Mouse (Mus musculus): Measurements from ENCODE around the gene Ewsr1. TPM values are rescaled to one million over a fixed set of nuclear protein-coding genes. Genes with fewer than 3 reads are reported as not detected.

The Ewsr1 gene
- polyA plus RNA-seq, 1 experiment from 2014 or later, result 435 TPM

DNA sequence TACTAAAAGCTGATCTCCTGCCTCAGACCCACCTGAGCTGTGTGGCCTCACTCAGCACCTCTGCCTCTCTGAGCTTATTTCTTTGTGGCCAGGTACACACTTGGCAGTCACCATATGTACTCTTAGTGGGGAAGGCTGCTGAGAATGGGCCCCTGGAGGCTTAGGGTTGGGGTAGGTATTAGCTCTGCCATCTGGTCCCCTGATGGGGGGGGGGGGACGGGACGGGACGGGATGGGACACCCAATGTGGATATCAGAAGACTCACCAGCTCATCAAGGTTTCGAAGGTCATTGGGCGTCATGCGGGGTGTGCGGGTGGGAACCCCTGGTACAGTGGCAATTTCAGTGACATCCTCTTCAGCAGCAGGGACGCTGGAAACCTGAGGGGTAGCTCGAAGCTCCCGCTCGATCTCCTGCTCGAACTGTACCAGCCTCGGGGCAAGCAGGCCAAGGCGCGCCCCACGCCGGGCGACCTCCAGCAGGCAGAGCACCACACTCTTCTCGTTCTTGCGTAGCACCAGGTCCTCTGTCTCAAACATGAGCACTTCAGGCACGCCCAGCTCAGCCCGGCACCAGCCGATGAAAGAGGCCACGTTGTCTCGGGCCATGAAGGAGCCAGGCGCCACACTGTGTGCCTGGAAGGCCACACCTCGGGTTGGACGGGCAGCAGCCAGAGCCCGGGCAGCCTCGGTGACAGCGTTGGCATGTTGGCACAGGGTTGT lies 35.3 kb downstream of the Ewsr1 start:
- peaks cover 23% of the 10 kb centered on the region for H3K36me3 ChIP-seq
- no peak for ATAC-seq (ENCODE audit: extremely low read depth, insufficient number of reproducible peaks, low FRiP score, low TSS enrichment)
- H3K4me3 ChIP-seq, result peak overlapping the region; percentile 84
- peaks cover 57% of the 10 kb centered on the region for H3K4me1 ChIP-seq
- peak overlapping the region; percentile 89 for H3K4me2 ChIP-seq
- H3K27ac ChIP-seq (replicated peaks), result no peak overlapping the region
- no peaks in the 10 kb centered on the region for H3K9me3 ChIP-seq
- 60% methylated on average over 31 of the region's 31 CpGs for WGBS
- H3K27me3 ChIP-seq (replicated peaks), result peaks cover 57% of the 10 kb centered on the region
- peak overlapping the region; percentile 89 for H3K9ac ChIP-seq

DNA sequence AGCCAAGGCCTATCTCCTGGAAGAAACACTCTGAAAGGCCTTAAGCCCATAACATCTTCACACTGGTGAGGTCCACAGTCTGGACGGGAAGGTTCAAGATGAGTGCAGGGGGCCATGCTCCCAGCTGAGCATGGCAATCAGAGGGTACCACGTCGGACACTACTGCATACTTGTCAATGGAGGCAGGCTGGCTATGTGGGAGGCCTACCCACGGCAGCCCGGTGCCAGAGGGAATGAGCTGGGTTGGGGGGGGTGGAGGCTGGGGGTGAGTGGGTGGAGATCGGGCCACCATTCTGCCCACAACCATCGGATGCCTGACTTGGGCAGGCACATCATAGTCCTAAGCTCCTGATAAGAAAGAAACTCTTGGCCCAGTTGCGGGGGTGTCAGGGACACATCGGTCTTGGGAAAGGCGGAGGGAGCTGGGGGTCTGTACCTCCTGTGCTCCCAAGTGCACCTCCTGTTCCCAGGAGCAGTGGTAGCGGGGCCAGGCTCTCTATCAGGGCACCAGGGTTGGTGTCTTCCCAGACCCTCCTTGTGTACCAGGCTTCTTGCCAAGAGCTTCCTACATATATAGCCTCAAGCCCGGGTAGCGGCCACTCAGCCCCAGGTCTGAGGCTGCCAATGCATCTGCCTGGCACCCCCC lies 36.1 kb downstream of the Ewsr1 start:
- ATAC-seq (ENCODE audit: extremely low read depth, insufficient number of reproducible peaks, low FRiP score, low TSS enrichment), result no peak
- H3K9ac ChIP-seq, result peak overlapping the region; percentile 19; the same call in 1 of the 2 replicates
- peaks cover 62% of the 10 kb centered on the region for H3K4me1 ChIP-seq
- peaks cover 64% of the 10 kb centered on the region for H3K27me3 ChIP-seq (replicated peaks)
- H3K4me2 ChIP-seq, result peak overlapping the region; percentile 89
- no peak overlapping the region for H3K27ac ChIP-seq (replicated peaks)
- 68% methylated on average over 13 of the region's 13 CpGs for WGBS
- H3K9me3 ChIP-seq, result no peaks in the 10 kb centered on the region
- H3K4me3 ChIP-seq, result peak overlapping the region; percentile 84; the same call in 1 of the 2 replicates
- peaks cover 16% of the 10 kb centered on the region for H3K36me3 ChIP-seq

DNA sequence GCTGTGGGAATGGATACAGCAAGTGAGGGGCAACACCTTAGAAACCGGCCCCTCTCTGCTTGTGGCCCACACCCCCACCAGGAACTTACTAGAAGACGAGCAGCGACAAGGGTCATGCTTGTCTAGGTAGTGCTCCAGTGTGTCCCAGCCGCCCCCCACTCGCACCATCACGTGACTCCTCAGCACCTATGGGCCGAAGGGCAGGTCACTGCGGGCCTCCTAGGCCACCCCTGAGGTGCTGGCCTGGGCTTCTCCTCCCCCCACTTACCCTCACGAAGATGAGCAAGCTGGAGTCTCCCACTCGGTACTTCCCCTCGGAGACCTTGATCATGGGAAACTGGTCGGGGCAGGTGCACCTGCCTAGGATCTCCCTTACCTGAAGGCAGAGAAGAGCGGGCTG lies 36.7 kb downstream of the Ewsr1 start:
- Histone ChIP-seq H3K27ac (replicated peaks) (no peak overlapping the region), H3K36me3 (peaks cover 9% of the 10 kb centered on the region), H3K9ac (peak overlapping the region; percentile 75), H3K4me1 (peaks cover 69% of the 10 kb centered on the region), H3K27me3 (replicated peaks) (peaks cover 71% of the 10 kb centered on the region), H3K4me2 (peak overlapping the region; percentile 89), H3K9me3 (no peaks in the 10 kb centered on the region), H3K4me3 (peak overlapping the region; percentile 50)
- no peak for ATAC-seq (ENCODE audit: extremely low read depth, insufficient number of reproducible peaks, low FRiP score, low TSS enrichment)
- 31% methylated on average over 13 of the region's 13 CpGs for WGBS

DNA sequence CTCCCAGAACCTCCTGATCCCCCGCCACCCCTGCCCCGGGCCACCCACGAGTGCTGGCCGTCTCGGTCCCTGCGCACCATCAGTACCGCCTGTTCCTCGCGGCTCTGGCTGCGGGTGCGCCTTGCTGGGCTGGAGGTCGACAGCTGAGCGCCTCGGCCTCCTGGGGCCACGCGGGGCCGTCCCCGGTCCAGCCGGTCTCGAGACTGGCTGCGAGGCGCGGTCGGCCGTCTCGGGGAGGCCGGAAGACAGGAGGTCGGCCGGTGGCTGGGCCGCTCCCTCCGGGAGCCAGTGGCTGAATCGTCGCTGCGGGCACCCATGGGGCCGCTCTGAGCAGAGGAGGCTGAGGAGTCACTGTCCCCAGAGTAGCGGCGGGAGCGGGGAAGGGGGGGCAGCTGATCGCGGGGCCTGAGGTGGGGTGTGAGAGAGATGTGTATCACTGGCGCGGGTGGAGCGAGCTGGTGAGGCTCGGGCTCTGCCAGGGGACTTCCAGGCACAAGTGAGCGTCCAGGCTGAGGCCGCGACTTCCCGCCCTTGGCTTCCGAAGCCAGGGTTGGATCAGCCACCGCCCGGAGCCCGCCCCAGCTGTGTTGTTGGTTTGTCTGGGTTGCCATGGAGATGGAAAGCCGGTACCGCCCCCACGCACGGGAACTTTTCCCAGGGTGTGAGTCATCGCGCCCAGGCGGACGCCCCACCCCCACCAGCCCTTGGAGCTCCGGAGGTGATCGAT lies 37.5 kb downstream of the Ewsr1 start:
- Histone ChIP-seq H3K27me3 (replicated peaks) (peaks cover 78% of the 10 kb centered on the region), H3K4me1 (peaks cover 74% of the 10 kb centered on the region), H3K9me3 (no peaks in the 10 kb centered on the region), H3K4me2 (peak overlapping the region; percentile 89), H3K4me3 (peak overlapping the region; percentile 50), H3K27ac (replicated peaks) (no peak overlapping the region), H3K9ac (peak overlapping the region; percentile 75), H3K36me3 (peaks cover 9% of the 10 kb centered on the region)
- ATAC-seq (ENCODE audit: extremely low read depth, insufficient number of reproducible peaks, low FRiP score, low TSS enrichment), result peak; percentile 65
- WGBS, result 2% methylated on average over 62 of the region's 62 CpGs

DNA sequence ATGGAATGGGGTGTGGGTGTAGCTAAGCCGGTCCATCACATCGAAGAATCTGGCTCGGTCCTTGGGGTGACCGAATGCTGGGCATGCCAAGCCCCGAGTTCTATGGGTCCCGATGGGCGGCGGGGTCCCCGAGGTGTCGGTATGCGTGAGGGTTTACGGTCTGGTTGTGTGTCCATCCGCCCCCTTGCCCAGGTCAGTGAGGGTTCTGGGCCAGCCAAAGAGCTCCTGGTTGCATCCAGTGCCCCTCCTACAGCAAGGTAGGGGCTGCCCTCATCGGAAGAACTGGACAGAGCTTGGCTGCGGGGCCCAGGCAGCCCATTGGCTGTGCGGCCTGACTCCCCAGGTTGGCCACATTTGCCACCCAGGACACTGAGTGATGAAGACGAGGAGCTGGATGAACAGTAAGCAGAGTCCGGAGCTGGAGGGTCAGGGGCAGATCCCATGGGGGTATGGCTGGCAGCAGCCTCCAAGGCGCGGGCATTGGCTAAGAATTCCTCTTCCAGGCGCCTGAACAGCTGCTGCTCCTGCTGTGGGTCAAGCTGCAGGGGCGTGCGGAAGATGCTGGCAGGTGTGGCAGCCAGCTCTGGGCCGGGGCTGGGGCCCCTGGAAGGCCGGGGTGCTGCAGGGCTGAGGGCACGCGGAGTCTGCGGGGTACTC lies 38.2 kb downstream of the Ewsr1 start:
- no peak for ATAC-seq (ENCODE audit: extremely low read depth, insufficient number of reproducible peaks, low FRiP score, low TSS enrichment)
- H3K27me3 ChIP-seq (replicated peaks), result peaks cover 85% of the 10 kb centered on the region
- no peak overlapping the region for H3K27ac ChIP-seq (replicated peaks)
- H3K36me3 ChIP-seq, result peaks cover 9% of the 10 kb centered on the region
- H3K4me2 ChIP-seq, result peak overlapping the region; percentile 89
- H3K9me3 ChIP-seq, result no peaks in the 10 kb centered on the region
- 59% methylated on average over 28 of the region's 28 CpGs for WGBS
- peak overlapping the region; percentile 75 for H3K9ac ChIP-seq
- H3K4me3 ChIP-seq, result peak overlapping the region; percentile 50
- H3K4me1 ChIP-seq, result peaks cover 74% of the 10 kb centered on the region

DNA sequence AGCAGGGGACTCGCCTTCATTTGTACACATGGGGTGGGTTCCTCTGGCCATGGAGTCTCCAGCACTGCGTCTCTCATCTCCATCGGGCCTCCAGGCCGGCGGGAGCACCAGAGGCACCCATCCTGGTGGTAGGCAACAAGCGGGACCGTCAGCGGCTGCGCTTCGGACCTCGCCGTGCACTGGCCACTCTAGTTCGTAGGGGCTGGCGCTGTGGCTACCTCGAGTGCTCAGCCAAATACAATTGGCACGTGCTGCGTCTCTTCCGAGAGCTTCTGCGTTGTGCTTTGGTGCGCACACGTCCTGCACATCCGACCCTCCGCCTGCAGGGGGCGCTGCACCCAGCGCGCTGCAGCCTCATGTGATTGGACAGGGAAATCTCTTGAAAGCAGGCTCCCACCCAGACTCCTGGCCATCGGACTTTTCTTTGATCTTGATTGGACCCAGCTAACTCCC lies 39.3 kb downstream of the Ewsr1 start:
- Histone ChIP-seq H3K27ac (replicated peaks) (no peak overlapping the region), H3K27me3 (replicated peaks) (peaks cover 96% of the 10 kb centered on the region), H3K4me2 (peak overlapping the region; percentile 97; the same call in 1 of the 2 replicates), H3K9ac (no peak overlapping the region), H3K9me3 (no peaks in the 10 kb centered on the region), H3K4me1 (peaks cover 68% of the 10 kb centered on the region), H3K36me3 (peaks cover 9% of the 10 kb centered on the region), H3K4me3 (peak overlapping the region; percentile 15; the same call in 1 of the 2 replicates)
- 9% methylated on average over 27 of the region's 27 CpGs for WGBS
- ATAC-seq (ENCODE audit: extremely low read depth, insufficient number of reproducible peaks, low FRiP score, low TSS enrichment), result no peak

DNA sequence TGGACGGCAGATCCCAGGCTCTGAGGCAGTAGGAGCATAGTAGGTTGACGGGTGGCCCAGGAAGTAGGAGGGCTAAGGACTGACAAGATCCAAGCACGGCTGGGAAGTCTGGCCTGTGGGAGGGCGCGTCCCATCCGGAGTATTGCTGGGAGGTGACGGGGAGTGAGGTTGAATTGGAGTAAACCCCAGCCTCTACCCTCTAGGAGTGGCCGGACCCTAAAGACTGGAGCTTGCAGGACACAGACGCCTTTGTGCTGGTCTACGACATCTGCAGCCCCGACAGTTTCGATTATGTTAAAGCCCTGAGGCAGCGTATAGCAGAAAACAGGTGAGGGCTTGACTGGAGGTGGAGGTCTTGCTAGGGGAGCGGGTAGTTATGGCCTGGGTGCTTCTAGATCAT lies 39.8 kb downstream of the Ewsr1 start:
- peak overlapping the region; percentile 12; the same call in 1 of the 2 replicates for H3K9ac ChIP-seq
- peaks cover 63% of the 10 kb centered on the region for H3K4me1 ChIP-seq
- ATAC-seq (ENCODE audit: extremely low read depth, insufficient number of reproducible peaks, low FRiP score, low TSS enrichment), result no peak
- peak overlapping the region; percentile 97 for H3K4me2 ChIP-seq
- no peaks in the 10 kb centered on the region for H3K9me3 ChIP-seq
- H3K36me3 ChIP-seq, result peaks cover 9% of the 10 kb centered on the region
- peaks cover 94% of the 10 kb centered on the region for H3K27me3 ChIP-seq (replicated peaks)
- H3K27ac ChIP-seq (replicated peaks), result no peak overlapping the region
- H3K4me3 ChIP-seq, result peak overlapping the region; percentile 15; the same call in 1 of the 2 replicates
- 22% methylated on average over 14 of the region's 14 CpGs for WGBS

DNA sequence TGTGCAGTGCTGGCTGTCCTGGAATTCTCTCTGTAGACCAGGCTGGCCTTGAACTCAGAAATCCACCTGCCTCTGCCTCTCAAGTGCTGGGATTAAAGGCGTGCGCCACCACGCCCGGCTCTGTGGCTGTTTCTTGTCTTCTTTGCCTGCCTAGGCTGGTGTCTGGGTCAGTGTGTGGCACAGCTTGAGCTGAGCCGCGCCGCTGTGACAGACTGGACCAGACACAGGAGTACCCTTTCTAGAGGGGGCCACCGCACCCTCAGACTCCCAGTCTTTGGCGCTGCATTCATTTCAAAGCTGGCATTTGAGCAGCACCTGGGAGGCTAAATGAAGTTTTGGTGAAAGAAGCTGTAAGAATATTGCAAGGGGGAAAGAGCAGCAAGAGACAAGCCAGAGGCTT lies 40.3 kb downstream of the Ewsr1 start:
- H3K4me2 ChIP-seq, result peak overlapping the region; percentile 97
- no peak overlapping the region for H3K27ac ChIP-seq (replicated peaks)
- H3K9me3 ChIP-seq, result no peaks in the 10 kb centered on the region
- WGBS, result 31% methylated on average over 9 of the region's 9 CpGs
- peaks cover 59% of the 10 kb centered on the region for H3K4me1 ChIP-seq
- peak overlapping the region; percentile 64; the same call in 1 of the 2 replicates for H3K4me3 ChIP-seq
- ATAC-seq (ENCODE audit: extremely low read depth, insufficient number of reproducible peaks, low FRiP score, low TSS enrichment), result no peak
- H3K36me3 ChIP-seq, result peaks cover 9% of the 10 kb centered on the region
- H3K9ac ChIP-seq, result 0 out of 2 replicates have a peak overlapping the region, but pooled peaks have one; percentile 24
- peaks cover 90% of the 10 kb centered on the region for H3K27me3 ChIP-seq (replicated peaks)

DNA sequence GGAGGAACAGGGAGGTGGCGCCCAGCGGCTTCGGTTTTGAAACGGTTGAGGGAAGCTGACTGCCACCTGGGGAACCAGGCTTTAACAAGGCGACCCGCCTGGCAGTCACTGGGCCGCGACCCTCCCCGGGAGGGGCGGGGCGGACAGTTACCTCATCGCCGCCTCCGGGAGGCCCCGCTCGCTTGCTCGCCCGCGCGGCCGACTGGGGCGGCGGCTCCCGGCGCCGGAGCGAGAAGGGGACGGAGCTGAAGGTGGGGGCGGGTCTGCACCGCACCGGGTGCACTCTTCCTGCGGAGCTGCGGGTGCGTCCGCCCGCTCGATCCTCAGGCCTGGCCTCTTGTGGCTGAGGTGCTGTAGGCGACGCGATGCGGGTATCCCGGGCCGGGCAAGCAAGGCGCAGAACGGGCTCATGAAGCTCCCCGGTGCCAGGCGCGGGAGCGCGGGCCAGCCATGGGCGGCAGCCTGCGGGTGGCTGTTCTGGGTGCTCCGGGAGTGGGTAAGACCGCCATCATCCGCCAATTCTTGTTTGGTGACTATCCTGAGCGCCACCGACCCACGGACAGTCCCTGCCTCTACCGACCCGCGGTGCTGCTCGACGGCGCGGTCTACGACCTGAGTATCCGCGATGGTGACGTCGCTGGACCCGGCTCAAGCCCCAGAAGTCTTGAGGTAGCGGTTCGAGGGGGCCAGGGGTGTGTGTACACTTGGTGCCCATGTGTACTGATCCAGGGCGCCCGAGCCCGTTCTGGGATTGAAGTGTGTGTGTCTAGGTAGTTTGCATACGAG lies 41.0 kb downstream of the Ewsr1 start, which contains the start of gene Rasl10a:
Gene Rasl10a (plus strand): TSS at position 273 of the 786 bp plus-strand sequence.
- Histone ChIP-seq H3K36me3 (peaks cover 9% of the 10 kb centered on the region), H3K27me3 (replicated peaks) (peaks cover 82% of the 10 kb centered on the region), H3K9ac (peak within 1 kb of the TSS; percentile 79), H3K4me1 (peaks cover 51% of the 10 kb centered on the region), H3K27ac (replicated peaks) (no peak within 1 kb of the TSS), H3K4me2 (peak within 1 kb of the TSS; percentile 97), H3K9me3 (no peaks in the 10 kb centered on the region), H3K4me3 (peak within 1 kb of the TSS; percentile 64)
- no peak for ATAC-seq (ENCODE audit: extremely low read depth, insufficient number of reproducible peaks, low FRiP score, low TSS enrichment)
- WGBS, result 2% methylated on average over 63 of the region's 77 CpGs

DNA sequence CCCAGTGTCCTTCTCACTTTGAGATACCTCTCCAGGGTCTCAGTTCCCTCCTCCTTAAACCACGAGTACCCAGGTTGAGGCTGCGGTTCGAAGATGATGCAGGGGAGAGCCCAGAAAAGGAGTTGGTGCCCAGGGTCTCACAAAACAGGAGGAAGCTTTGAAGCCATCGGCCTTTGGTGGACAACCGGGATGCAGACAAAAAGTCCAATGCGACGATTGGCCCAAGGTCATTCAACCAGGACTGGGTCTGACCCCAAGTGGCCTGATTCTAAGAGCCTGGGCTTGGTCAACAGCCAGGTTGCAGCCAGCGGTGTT lies 41.6 kb downstream of the Ewsr1 start:
- Histone ChIP-seq H3K4me1 (peaks cover 46% of the 10 kb centered on the region), H3K4me3 (peak overlapping the region; percentile 64), H3K27me3 (replicated peaks) (peaks cover 77% of the 10 kb centered on the region), H3K27ac (replicated peaks) (no peak overlapping the region), H3K9me3 (no peaks in the 10 kb centered on the region), H3K36me3 (peaks cover 9% of the 10 kb centered on the region), H3K9ac (peak overlapping the region; percentile 79), H3K4me2 (peak overlapping the region; percentile 97)
- 26% methylated on average over 8 of the region's 8 CpGs for WGBS
- ATAC-seq (ENCODE audit: extremely low read depth, insufficient number of reproducible peaks, low FRiP score, low TSS enrichment), result no peak
